In the genomic region with DNA sequence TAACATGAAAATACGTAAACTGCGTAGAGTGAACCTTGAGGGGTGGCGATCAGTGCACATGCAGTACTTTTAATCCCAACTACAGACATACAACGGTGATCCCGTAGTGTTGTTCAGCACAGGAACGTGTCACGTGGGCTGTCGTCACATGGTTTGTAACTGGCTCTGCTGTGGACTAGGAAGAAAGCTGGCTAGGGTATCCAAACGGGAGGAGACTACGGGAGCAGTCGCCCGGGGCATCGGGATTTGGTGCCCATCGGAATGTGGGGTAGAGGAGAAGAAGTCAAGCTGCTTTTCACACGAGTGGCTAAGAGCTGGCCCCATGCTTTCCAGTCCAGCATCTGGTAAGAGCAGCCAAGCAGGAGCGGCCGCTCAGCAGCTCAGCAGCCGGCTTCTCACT, we compare ENCODE assay signal across 9 mouse cellular contexts. TPM values are rescaled to one million over a fixed set of nuclear protein-coding genes. Genes with fewer than 3 reads are reported as not detected.
DNase-seq lines count a peak whose midpoint lies in the region; ATAC-seq and TF ChIP-seq lines count a peak whose summit lies in the region.
"Had no signal": no experiment of that assay in that cellular context is flagged by ENCODE, and none has a peak within 500 bp of the region (broad histone marks: within the 10 kb centered on the region; RNA-seq: fewer than 3 reads in every experiment).

No protein-coding gene starts in this region.

- peak overlapping the region; percentile 33 for H3K4me2 ChIP-seq in intestine, embryonic 15.5 days (replicated peaks)
- peak overlapping the region; percentile 38 for H3K4me2 ChIP-seq in midbrain, postnatal 0 days (ENCODE audit: low read depth, low read length, poor library complexity, severe bottlenecking)

- no peaks in the 10 kb centered on the region for H3K27me3 ChIP-seq in intestine, embryonic 15.5 days (replicated peaks)
- no peaks in the 10 kb centered on the region for H3K27me3 ChIP-seq in midbrain, postnatal 0 days (ENCODE audit: insufficient read depth, low read length)

- 0 out of 2 replicates have a peak, but pooled peaks have one; percentile 18 for ATAC-seq in intestine, embryonic 15.5 days
- ATAC-seq in midbrain, postnatal 0 days (ENCODE audit: low FRiP score): peak; percentile 90

- H3K4me3 ChIP-seq in intestine, embryonic 15.5 days (replicated peaks): no peak overlapping the region
- peak overlapping the region; percentile 20; the same call in 1 of the 2 replicates for H3K4me3 ChIP-seq in midbrain, postnatal 0 days (ENCODE audit: low read depth, low read length)

- TF ChIP-seq CTCF in midbrain, postnatal 0 days (IDR thresholded peaks at IDR 0.05): no peak

- intact Hi-C loops in gastrocnemius, postnatal 14 days (cut with DNase I; ENCODE audit: low total_unique reads): no loop called here
- intact Hi-C loops in left cerebral cortex, postnatal 14 days (cut with DNase I): no loop called here

- no peak overlapping the region for H3K9ac ChIP-seq in intestine, embryonic 15.5 days
- H3K9ac ChIP-seq in midbrain, postnatal 0 days (replicated peaks; ENCODE audit: low read length, poor library complexity, severe bottlenecking): no peak overlapping the region

- no peaks in the 10 kb centered on the region for H3K36me3 ChIP-seq in intestine, embryonic 15.5 days
- no peaks in the 10 kb centered on the region for H3K36me3 ChIP-seq in midbrain, postnatal 0 days (ENCODE audit: insufficient read depth, low read length)

- no peaks in the 10 kb centered on the region for H3K4me1 ChIP-seq in intestine, embryonic 15.5 days (replicated peaks)
- no peaks in the 10 kb centered on the region for H3K4me1 ChIP-seq in midbrain, postnatal 0 days (ENCODE audit: insufficient read depth, low read length)

- 69% methylated on average over 18 of the region's 18 CpGs for WGBS in intestine, embryonic 15.5 days
- WGBS in midbrain, postnatal 0 days: 53% methylated on average over 18 of the region's 18 CpGs

- DNase-seq in Muller cell, postnatal 12 days (ENCODE audit: inconsistent ontology term): peak; percentile 43
- DNase-seq in cerebellum, postnatal 14 days: peak; percentile 57 to 64
- peak; percentile 18 for DNase-seq in gastrocnemius, postnatal 14 days
- DNase-seq in left cerebral cortex, postnatal 14 days (ENCODE audit: low spot score in 2 of 2): peak; percentile 38 to 45
- peak; percentile 81 for DNase-seq in midbrain, postnatal 0 days (ENCODE audit: low spot score)
- DNase-seq in ovary, postnatal 10 days (ENCODE audit: low spot score): no peak
- DNase-seq in thymus, postnatal 4 days: no peak

- no peaks in the 10 kb centered on the region for H3K9me3 ChIP-seq in intestine, embryonic 15.5 days
- no peaks in the 10 kb centered on the region for H3K9me3 ChIP-seq in midbrain, postnatal 0 days (ENCODE audit: low read length)

- no peak overlapping the region for H3K27ac ChIP-seq in intestine, embryonic 15.5 days
- H3K27ac ChIP-seq in midbrain, postnatal 0 days (ENCODE audit: low read depth, low read length): no peak overlapping the region

RNA-seq across cellular contexts. Expression of a gene that starts 9.0 kb away (rescaled TPM):
- under 1 TPM; 0.11 to 0.39 TPM for total RNA-seq in gastrocnemius, postnatal 14 days (2021)
- 1.5 and 1.6 TPM in 2 replicates for polyA plus RNA-seq in intestine, embryonic 15.5 days (2015; fragmentation: Nextera tagmentation; extraction: Ambion mirVana)
- total RNA-seq in left cerebral cortex, postnatal 14 days (2021): 1 to 10 TPM; 6.1 to 6.2 TPM
- 4.6 and 6.0 TPM in 2 replicates for total RNA-seq in midbrain, postnatal 0 days (2014; rRNA removed)
- 0.67 and 0.69 TPM in 2 replicates for polyA plus RNA-seq in midbrain, postnatal 0 days (2015; fragmentation: Nextera tagmentation; extraction: Ambion mirVana)
- total RNA-seq: hematopoietic stem cell, adult 5-6 weeks had no signal

RNA-seq across cellular contexts. Expression of a gene that starts 29.1 kb away (rescaled TPM):
- 10 to 100 TPM in 1 of 2 experiments, 1 to 10 TPM in 1; 8.1 to 11.7 TPM for total RNA-seq in gastrocnemius, postnatal 14 days (2021)
- polyA plus RNA-seq in intestine, embryonic 15.5 days (2015; fragmentation: Nextera tagmentation; extraction: Ambion mirVana): 62.6 and 66.0 TPM in 2 replicates
- total RNA-seq in left cerebral cortex, postnatal 14 days (2021): 10 to 100 TPM; 20.2 to 21.0 TPM
- total RNA-seq in midbrain, postnatal 0 days (2014; rRNA removed): 18.9 and 27.3 TPM in 2 replicates
- polyA plus RNA-seq in midbrain, postnatal 0 days (2015; fragmentation: Nextera tagmentation; extraction: Ambion mirVana): 65.8 and 65.9 TPM in 2 replicates

RNA-seq across cellular contexts. Expression of a gene that starts 29.2 kb away (rescaled TPM):
- total RNA-seq in gastrocnemius, postnatal 14 days (2021): 10 to 100 TPM; 10.1 to 11.7 TPM
- polyA plus RNA-seq in intestine, embryonic 15.5 days (2015; fragmentation: Nextera tagmentation; extraction: Ambion mirVana): 100 and 110 TPM in 2 replicates
- total RNA-seq in left cerebral cortex, postnatal 14 days (2021): 10 to 100 TPM; 24.4 to 33.0 TPM
- total RNA-seq in midbrain, postnatal 0 days (2014; rRNA removed): 41.4 and 44.3 TPM in 2 replicates
- polyA plus RNA-seq in midbrain, postnatal 0 days (2015; fragmentation: Nextera tagmentation; extraction: Ambion mirVana): 68.4 and 71.4 TPM in 2 replicates

RNA-seq across cellular contexts. Expression of a gene that starts 43.2 kb away (rescaled TPM):
- 10 to 100 TPM; 23.0 to 23.7 TPM for total RNA-seq in gastrocnemius, postnatal 14 days (2021)
- 30.0 and 33.9 TPM in 2 replicates for polyA plus RNA-seq in intestine, embryonic 15.5 days (2015; fragmentation: Nextera tagmentation; extraction: Ambion mirVana)
- 10 to 100 TPM; 52.8 to 53.6 TPM for total RNA-seq in left cerebral cortex, postnatal 14 days (2021)
- 44.8 and 65.9 TPM in 2 replicates for total RNA-seq in midbrain, postnatal 0 days (2014; rRNA removed)
- 42.6 and 48.2 TPM in 2 replicates for polyA plus RNA-seq in midbrain, postnatal 0 days (2015; fragmentation: Nextera tagmentation; extraction: Ambion mirVana)

RNA-seq across cellular contexts. Expression of a gene that starts 50.3 kb away (rescaled TPM):
- not detected for total RNA-seq in gastrocnemius, postnatal 14 days (2021)
- polyA plus RNA-seq in intestine, embryonic 15.5 days (2015; fragmentation: Nextera tagmentation; extraction: Ambion mirVana): 0.28 TPM in 1 of 2 replicates, not detected in the other
- not detected for total RNA-seq in left cerebral cortex, postnatal 14 days (2021)
- not detected in 2 replicates for total RNA-seq in midbrain, postnatal 0 days (2014; rRNA removed)
- polyA plus RNA-seq in midbrain, postnatal 0 days (2015; fragmentation: Nextera tagmentation; extraction: Ambion mirVana): 0.87 TPM in 1 of 2 replicates, not detected in the other
- total RNA-seq: hematopoietic stem cell, adult 5-6 weeks had no signal

Comparison
In these comparisons a context has a peak if more than half of its experiments do, and no peak if none do; other contexts are left out.
1. DNase-seq: peak in Muller cell, postnatal 12 days (single experiment), cerebellum, postnatal 14 days (2 of 2), gastrocnemius, postnatal 14 days (single experiment), left cerebral cortex, postnatal 14 days (2 of 2) and midbrain, postnatal 0 days (single experiment); none in ovary, postnatal 10 days (single experiment) and thymus, postnatal 4 days (single experiment).